Mouse (Mus musculus): ENCODE results near the gene Chst12.

The Chst12 gene

DNA sequence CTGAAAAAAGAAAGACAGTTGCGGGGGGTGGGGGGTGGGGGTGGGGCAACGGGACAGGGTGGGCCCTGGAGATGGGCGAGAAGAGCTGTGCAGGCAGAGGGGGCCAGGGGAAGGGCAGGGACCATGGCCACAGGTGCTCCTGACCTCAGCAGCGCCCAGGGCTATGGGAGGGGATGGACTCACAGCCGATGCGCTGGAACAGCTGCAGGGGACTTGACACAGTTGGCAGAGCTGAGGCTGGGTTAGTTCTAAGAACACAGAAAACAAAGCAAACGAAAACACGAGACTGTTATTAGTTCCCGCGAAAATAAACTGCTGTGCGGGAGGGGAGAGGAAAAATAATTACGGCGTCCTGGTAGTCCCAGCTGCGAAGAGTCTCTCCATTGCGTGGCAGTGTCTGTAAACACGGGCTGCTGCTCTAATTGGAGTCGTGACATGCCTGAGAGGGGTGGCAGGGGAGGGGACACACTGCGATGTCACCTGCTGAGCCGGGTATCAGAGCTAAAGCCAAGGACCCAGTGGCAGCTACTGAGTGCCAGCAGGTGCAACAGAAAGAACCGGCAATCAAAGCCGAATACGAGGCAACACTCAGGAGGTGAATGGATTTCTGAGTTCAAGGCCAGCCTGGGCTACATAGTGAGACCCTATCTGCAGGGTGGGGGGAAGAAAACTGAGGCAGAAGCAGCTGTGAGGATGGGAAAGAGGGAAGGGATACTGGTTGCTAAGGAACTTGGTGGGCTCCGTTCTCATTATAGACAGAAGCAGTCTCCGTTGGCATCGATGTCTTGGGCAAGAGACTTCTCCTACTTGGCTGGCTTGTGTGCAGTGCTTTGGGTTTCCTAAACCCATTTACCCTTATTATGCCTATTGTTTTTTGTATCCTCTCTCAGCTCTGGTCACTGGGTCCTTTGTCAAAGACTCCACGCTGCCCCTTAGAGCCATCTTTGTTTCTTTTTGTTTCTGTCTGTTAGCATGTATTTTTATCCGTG lies 5.0 kb downstream of the Chst12 start:
- TF ChIP-seq GATA4 (IDR thresholded peaks at IDR 0.05; ENCODE audit: insufficient replicate concordance, low read length) = no peak

DNA sequence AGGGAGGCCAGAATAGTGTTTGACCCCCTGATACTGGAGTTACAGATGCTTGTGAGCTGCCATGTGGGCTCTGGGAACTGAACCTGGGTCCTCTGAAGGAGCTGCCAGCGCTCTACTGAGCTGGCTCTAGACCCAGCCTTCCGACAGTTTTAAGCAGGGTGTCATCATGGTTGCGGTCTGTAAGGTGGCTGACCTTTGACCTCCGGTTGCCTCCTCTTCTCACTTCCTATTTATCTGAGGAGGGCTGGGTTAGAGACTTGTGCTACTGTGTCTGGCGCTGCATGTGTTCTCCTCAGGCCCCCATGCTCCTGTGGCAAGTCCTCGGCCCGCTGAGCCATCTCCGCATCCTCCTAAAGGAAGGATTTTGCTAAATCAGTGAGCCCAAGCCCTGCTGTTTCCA lies 8.6 kb downstream of the Chst12 start:
- no peak for TF ChIP-seq GATA4 (IDR thresholded peaks at IDR 0.05; ENCODE audit: insufficient replicate concordance, low read length)

DNA sequence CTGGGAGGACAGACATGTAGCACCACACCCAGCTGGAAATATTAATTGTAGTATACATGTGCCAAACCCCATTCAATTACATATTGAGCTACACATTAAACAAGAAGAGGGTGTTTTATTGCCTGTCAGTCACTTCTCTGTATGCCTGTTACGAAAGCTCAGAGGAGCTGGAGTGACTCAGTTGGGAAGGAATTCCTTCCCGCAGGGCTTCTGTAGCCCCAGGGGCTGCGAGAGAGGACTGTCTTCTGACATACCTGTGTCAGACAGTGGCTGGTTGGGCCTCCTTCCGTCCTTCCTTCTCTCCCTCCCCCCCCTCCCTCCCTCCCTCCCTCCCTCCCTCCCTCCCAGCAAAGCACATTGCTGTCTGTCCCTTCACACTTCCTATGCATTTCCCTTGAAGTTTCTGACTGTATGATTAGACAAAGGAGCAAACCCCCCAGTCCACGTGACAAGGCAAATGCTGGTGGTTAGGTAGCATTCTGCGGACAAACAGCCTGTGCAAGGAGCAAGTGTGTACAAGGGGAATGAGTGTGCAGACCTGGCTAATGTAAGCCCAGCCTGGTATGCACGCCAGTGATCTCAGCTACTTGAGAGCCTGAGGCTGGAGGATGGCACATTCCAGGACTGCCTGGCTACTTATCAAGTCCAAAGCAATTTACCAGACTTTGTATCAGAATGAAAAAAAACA lies 9.6 kb downstream of the Chst12 start:
- TF ChIP-seq GATA4 (IDR thresholded peaks at IDR 0.05; ENCODE audit: insufficient replicate concordance, low read length) = no peak

DNA sequence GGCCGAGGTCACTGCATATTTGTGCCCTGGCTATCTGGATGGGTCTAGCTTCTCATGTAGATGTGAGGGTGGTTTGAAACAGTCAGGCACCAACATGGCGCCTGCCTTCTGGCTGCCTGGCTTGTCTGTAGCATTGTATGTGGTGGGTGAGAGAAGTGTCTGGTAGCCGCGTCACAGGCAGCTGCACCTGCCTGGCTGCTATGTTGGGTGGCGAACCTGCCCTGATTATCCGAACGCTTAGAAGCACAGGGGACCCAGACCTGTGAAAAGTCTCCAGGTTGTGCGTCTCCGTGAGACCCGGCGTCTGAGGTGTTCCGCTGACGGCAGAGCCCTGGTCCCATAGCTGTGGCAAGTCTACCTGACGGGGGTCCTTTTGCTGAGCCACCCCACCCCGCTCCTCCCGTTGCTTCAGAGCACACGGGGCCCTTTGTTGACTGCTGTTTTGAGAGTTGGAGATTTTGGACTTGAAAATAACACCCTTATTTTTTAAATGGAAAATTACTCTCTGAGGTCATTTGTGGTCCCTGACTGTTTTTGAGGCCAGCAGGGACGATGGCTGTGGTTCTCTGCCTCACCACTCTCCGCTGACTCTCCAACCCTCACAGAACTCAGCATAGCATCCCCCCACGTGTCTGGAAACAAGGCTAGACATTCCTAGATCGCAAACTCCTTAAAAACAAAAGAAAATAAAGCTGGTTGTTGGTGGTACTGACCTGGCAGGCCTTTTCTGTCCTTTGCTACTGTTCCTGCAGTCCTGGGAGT lies 12.0 kb downstream of the Chst12 start:
- no peak for TF ChIP-seq GATA4 (IDR thresholded peaks at IDR 0.05; ENCODE audit: insufficient replicate concordance, low read length)

DNA sequence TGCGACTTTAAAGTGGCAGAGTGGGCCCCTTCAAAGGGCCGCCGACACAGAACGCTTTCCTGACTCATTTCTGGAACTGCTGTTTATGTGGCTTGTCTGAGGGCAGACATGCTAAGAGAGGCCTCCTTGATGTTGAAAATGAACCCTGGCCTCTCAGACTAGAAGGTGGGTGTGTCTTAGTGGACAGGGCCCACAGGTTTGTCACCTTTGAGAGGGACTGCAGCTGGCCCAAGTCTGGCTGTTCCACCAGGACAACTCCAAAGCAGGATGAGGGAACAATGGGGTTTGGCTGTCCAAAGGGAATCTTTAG lies 12.5 kb downstream of the Chst12 start:
- TF ChIP-seq GATA4 (IDR thresholded peaks at IDR 0.05; ENCODE audit: insufficient replicate concordance, low read length) = no peak

DNA sequence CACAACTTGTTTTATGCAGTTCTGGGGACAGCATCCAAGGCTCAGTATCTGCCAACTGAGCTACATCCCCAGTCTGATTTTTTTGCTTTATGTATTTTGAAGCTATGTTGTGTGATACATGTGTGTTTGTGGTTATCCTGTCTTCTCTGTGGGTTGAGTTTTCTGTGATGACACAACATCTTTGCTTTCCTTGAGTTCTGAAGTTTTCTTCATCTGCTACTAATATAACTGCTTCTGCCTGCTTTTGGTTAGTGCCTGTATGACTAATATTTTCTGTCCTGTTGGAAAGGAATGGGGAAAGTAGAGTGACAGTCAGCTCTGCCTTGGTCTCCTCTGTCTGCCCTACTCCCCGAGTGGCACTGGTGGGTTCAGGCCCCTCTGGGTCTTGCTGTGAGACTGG lies 15.8 kb downstream of the Chst12 start:
- no peak for TF ChIP-seq GATA4 (IDR thresholded peaks at IDR 0.05; ENCODE audit: insufficient replicate concordance, low read length)

DNA sequence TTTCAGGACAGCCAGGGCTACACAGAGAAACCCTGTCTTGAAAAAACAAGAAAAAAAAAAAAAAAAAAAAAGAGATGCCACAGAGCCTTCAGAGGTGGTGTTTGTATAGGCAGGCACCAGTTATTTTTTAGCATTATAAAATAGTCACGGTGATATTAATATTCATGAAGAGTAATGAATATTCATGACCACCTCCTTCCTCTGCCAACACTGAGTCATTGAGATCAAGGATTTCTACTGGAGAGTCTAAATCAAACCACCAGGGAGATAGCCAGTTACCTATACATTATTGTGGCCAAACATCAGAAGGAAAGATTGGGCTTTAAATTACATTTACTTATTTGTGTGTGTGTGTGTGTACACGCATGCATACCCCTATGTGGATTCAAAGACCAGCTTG lies 21.4 kb downstream of the Chst12 start:
- no peak for TF ChIP-seq GATA4 (IDR thresholded peaks at IDR 0.05; ENCODE audit: insufficient replicate concordance, low read length)

DNA sequence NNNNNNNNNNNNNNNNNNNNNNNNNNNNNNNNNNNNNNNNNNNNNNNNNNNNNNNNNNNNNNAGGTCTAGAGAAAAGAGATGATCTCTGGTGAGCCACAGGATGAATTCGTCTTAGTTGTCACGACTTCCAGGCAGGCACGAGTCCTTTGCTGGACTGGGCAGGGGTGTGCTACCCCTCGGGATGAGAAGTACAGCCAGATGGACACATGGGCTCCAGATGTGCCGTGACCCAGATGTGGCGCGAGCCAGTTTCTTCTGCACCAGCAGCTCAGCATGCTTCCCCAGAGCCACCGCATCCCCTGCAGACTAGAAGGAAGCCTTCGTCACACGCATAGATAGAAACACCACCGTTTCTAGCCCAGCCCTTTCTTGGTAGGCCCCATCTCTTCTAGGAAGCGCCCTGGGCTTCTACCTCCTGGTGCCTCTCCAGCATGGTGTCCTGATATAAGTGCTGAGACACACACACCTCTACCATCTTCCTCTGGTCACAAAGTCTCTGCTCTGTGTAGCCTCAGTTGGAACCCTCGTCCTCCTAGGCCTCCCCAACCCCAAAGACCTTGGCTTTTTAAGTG lies 32.8 kb downstream of the Chst12 start:
- TF ChIP-seq GATA4 (IDR thresholded peaks at IDR 0.05; ENCODE audit: insufficient replicate concordance, low read length) = no peak

DNA sequence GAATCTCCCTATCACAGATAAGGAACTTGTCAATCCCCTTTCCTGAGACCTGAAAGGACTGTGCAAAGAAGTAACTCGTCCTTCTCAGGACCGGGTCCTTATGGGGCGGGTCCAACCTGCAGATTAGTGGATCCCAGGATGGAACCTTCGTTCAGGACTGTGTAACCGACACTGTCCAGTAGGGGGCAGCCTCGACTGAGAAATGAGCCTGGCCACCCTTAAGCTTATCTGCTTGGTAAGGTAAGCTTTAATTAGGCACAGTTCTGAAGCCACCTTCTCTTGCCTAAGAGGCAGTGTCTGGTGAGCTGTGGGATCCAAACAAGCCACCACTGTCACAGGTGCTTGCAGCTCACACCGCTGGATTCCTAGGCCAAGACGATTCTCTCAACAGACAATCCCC lies 34.8 kb downstream of the Chst12 start:
- no peak for TF ChIP-seq GATA4 (IDR thresholded peaks at IDR 0.05; ENCODE audit: insufficient replicate concordance, low read length)

DNA sequence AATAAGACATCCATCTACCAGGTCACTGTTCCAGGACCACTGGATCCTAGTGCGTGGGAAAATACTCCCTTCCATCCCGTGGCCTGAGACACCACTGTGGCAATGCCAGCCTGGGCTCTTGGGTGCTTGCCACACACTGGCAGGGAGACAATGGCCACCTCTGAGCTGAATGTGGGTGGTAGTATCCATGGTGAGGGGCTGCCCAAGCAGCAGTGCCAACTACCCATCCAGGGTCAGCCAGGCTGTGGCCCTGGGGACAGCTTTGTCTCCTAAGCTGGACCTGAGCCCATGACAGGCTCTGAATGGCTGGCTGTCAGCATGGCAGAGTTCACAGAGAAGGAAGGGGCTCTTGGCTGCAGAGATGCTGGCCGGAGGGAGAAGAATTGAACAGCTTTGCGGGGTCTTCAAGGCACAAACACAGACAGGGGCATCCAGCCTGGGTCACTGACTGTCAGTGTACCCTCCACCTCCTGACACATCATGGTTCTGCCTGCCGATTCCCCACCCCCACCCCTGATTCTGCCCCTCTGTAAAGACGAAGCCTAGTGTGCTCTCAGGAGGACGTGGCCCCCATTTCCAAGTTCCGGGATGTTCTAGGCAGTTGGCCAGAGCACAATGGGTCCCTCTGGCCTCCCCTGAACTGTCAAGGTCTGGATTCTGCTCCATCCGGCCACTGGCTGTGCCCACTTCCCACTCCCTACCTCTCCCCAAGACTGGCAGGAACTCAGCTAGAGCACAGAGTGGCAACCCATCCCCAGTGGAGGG lies 37.6 kb downstream of the Chst12 start:
- TF ChIP-seq GATA4 (IDR thresholded peaks at IDR 0.05; ENCODE audit: insufficient replicate concordance, low read length) = no peak

DNA sequence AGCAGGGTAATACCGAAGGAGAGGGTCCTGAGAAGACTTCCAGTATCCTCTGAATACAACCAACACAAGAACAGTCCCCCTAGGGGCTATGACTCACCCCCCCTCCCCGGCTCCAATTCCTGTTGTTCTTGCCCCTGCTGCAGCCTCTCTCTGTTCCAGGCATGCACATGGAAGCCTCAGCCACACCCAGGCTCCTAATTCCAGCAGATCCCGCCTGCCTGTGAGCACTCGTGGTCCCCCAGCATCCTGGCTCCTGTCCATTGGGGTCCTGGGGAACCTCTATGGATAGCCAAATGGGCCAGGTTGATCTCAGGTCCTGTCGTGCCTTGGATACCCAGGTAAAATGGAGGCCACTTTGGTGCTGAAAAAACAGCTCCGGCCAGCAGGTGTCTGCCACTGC lies 40.3 kb downstream of the Chst12 start:
- TF ChIP-seq GATA4 (IDR thresholded peaks at IDR 0.05; ENCODE audit: insufficient replicate concordance, low read length) = no peak

DNA sequence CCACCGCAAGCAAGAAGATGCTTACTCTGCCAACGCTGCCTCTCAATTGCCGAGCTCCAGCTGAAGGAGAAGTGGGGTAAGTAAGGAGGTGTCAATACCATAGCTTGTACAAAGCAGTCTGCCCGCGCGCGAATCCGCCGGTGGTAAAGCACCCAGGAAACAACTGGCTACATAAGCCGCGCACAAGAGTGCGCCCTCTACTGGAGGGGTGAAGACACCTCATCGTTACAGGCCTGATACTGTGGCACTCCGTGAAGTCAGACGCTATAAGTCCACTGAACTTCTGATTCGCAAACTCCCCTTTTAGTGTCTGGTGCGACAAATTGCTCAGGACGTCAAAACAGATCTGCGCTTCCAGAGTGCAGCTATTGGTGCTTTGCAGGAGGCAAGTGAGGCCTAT lies 41.0 kb downstream of the Chst12 start:
- TF ChIP-seq GATA4 (IDR thresholded peaks at IDR 0.05; ENCODE audit: insufficient replicate concordance, low read length) = no peak

DNA sequence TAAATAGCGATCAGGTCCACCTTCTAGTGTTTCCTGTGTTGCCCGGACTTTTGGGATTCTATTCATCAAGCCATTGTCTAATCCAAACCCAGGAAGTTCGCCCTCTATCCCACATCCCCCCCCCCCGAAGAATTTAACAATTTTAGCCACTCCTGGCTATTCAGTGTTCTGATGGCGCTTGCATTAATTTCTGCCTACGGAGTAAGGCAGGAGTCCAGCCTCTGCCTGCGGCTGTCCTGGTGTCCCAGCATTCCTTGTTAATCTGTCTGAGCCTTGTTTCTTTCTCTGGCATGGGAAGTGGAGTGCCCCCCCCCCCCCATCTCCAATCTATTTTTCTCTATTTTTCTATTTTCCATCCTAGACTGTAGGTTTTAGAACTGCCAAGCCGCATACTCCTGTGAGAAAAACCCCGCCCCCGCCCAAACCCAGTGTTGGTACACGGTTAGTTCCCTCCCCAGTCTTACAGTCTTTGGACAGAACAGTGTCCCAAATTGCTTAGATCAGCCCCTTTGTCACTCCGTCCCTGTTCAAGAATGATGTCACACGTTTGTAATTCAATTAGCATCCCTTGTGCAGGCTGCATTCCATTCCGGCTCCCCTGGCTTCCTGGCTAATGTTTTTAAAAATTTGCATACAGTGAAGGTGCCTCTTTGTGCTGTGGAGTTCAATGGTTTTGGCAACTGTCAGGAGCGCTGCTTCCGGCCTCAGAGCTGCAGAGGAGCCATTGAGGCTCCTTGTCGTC lies 44.1 kb downstream of the Chst12 start:
- TF ChIP-seq GATA4 (IDR thresholded peaks at IDR 0.05; ENCODE audit: insufficient replicate concordance, low read length) = no peak

DNA sequence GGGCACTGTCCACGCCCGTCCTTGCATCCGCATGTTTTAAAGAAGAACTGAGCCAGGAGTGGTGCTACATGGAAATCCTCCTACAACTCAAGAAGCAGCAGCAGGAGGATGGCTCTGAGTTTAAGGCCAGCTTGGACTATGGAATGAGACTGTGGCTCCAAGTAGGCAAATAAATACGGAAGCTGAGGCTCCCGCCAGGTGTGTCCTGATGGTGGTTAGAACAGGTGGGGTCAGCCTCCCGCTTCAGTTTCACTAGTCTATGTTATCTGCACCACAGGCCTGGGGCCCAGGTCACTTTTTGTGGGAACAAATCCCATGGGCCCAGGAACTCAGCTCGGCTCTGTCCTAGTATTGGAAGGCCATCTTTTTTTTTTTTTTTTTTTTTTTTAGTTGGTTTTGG lies 48.4 kb downstream of the Chst12 start:
- no peak for TF ChIP-seq GATA4 (IDR thresholded peaks at IDR 0.05; ENCODE audit: insufficient replicate concordance, low read length)

Data from liver, adult (tissue).